Mouse (Mus musculus) right cerebral cortex, postnatal 10 days (tissue): ENCODE measurements around the gene Dnah1.
A peak's percentile ranks its signal among the peaks of the same experiment; 100 is the strongest.

Source experiments
- DNase-seq, 2 experiments: peaks; one replicate each; pipeline ENCODE4 v3.0.0; 2021; ENCODE audit warnings: low spot score in 2 of 2

Dnah1 gene

DNA sequence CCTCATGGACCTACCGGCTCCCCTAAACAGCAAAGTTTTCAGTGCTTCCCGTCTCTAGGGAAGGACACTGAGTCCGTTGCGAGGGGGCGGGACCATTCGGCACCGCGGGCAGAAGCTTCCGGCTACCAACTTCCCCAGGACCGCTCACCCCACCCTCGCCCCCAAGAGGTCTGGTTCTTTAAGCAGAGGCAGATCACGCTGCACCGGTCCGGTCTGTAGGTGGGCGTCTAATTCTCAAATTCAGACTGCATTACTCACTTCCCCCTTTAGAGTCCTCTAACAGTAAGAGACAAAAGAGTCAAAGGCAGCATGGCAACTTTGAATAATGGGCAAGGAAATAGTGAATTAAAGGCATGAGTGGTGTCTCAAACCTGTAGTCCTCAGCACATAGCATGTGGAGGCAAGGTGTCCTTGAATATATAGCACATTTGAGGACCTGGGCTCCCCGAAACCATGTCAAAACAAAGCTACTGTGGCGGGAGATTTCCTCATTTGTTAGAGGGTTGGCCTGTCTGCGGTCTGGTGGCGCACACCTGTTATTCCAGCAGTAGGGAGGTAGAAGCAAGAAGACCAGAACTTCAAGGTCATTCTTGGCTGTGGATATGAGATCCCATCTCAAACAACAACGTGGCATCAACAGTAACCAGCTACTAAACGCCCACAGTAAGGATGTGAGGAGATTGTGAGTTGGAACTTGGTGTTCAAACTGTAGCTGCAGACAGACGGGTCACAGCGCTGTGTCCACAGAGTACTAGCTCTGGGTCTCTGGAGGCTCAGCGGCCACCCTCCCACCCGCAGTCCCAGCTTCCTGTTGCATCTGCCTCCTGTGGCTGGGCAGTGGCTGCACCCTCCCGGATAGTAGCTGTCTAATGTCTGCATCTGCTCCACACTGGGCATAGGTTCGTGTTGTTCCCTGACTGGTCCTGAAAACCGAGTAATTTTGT lies at the start of gene Dnah1:
TSS of gene Dnah1 (minus strand) at position 48 of the 944 bp plus-strand sequence.
- peak; percentile 38 to 59 for DNase-seq

GRCm38 (mm10) chr14:31369377-31369776 lies 45.7 kb upstream of the Dnah1 start:
- DNase-seq = no peak

DNA sequence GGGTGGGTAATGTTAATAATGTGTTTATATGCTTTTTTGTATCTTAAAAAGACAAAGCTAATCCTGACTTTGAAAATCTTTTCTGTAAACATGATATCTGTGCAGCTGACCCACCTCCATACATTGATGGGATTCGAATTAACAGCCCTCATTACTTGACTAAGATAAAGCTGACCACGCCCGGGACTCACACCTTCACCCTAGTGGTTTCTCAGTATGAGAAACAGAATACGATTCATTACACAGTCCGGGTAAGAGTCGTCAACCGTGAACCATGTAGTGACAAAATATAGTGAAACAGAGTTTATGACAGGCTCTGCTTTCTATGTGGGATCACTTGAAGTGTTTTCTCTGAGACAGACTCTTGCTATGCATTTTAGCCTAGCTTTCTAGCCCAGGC lies 44.3 kb upstream of the Dnah1 start:
- no peak for DNase-seq

DNA sequence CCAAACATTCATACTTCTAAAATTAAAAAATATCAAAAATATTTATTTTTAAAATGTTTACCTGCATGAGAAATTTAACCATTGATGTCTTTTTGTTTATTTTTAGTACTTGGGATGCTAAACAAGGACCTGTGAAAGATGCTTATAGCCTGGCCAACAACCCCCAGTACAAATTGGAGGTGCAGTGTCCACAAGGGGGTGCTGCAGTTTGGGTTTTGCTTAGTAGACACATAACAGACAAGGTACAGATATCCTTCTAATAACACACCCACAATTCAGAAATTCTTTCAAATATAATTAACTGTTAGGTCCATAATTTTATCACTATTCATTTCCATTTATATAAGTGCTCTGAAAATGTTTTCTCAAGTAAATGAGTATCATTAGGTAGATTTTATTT lies 41.7 kb upstream of the Dnah1 start:
- DNase-seq = peak in 1 of 2 experiments; percentile 78

DNA sequence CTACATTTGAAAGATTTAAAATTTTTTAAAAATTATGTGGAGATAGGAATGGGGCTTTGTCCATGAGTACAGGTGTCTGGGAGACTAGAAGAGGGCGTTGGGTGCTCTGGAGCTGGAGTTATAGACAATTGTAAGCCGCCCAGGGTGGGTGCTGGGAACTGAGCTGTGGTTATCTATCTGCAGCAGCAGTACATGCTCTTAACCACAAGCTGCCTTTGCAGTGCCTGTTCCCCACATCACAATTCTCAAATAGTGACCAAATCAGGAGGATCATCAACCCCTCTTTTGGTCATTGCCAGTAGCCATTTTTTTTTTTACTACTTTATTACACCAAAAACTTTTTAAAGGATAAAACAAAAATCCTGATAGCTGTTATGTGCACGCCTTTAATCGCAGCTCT lies 40.9 kb upstream of the Dnah1 start:
- DNase-seq = no peak

DNA sequence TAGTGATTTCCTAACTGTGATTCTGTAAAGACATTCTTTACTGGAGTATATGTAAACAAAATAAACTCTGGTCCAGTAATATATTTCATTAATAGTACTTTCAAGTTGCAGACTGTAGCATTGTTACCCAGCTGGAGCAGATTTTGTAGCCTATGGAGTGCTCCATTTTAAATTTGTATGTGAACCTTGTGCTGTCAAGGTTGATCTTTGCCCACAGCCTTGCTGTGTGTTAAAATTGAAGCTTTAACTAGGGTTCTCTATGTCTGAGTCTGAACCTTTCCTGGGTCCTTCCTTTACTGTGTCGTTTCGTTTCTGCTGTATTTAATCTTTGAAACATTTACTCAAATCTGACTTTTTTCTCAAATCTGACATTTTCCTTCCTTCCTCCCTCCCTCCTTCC lies 38.5 kb upstream of the Dnah1 start:
- DNase-seq = no peak

DNA sequence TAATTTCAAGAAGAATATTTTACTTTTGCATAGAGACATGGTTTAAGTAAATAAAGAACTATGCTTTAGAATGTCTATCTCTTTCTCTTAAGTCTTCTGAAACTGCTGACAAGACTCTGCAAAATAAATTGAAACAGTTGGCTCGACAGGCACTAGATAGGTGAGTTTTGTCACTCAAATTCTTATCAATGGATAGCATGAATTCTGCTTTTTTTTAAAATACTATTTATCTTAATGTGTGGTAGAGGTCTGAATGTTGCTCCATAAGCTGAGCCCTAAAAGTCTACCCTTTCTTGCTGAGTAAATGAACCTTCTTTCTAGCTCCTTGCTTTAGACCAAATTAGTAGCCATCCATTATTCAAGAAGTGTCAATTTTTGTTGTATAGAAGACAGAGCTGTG lies 21.7 kb upstream of the Dnah1 start:
- DNase-seq = no peak

- no peak for DNase-seq
These were observed 19.5 kb upstream of the Dnah1 start for GRCm38 (mm10) chr14:31343241-31343640.

- no peak for DNase-seq
These were observed 14.3 kb upstream of the Dnah1 start for GRCm38 (mm10) chr14:31337947-31338346.

- no peak for DNase-seq
These were observed 13.7 kb upstream of the Dnah1 start for GRCm38 (mm10) chr14:31337406-31337805.

GRCm38 (mm10) chr14:31336369-31337155 lies 12.9 kb upstream of the Dnah1 start, which contains the start of gene Capn7:
Gene Capn7 (plus strand): TSS chr14:31336638.
- peak; percentile 98 to 99 for DNase-seq

- no peak for DNase-seq
These were observed 12.1 kb upstream of the Dnah1 start for GRCm38 (mm10) chr14:31335765-31336164.

DNA sequence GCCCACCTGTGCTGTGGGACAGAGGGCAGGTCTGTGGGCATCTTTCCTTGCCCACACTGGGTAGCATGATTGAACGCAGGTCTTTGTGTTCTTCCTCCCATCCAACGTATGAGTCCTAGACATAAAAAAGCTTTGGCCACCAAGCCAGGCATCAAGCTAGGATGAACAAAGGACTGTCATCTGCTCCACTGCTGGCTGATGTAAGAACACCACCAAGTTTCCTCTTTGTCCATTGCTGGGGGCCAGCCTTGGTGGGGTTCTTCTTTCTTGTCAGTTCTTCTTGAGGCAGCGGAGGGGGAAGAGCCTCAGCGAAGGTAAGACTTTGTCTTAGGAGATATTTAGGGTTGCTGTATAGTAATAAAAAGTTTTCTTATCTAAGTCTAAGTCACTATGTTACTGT lies 7.3 kb upstream of the Dnah1 start:
- no peak for DNase-seq

DNA sequence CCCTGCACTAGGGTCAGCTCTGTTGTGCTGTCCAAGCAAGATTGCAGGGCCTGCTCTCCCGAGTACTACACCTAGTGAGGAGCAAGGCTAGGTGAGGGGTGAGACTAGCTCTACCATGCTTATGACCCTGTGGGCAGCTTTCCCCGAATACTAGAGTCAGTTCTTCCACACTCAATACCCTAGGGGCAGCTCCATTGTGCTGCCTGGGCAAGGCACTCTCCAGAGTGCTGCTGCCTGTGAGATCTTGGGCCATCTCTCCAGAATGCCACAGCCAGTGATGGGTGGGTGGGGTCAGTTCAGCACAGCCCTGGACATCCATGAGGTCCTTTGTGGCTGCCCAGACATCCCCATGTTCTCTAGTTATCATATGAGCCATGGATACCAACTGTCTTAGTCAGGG lies 6.0 kb upstream of the Dnah1 start:
- no peak for DNase-seq

GRCm38 (mm10) chr14:31327681-31328080 lies 4.0 kb upstream of the Dnah1 start:
- DNase-seq = no peak

GRCm38 (mm10) chr14:31327196-31327595 lies 3.5 kb upstream of the Dnah1 start:
- DNase-seq = no peak

- DNase-seq = no peak
These were observed 3.1 kb upstream of the Dnah1 start for GRCm38 (mm10) chr14:31326770-31327169.

- DNase-seq = no peak
These were observed 1.9 kb upstream of the Dnah1 start for GRCm38 (mm10) chr14:31325551-31325950.

DNA sequence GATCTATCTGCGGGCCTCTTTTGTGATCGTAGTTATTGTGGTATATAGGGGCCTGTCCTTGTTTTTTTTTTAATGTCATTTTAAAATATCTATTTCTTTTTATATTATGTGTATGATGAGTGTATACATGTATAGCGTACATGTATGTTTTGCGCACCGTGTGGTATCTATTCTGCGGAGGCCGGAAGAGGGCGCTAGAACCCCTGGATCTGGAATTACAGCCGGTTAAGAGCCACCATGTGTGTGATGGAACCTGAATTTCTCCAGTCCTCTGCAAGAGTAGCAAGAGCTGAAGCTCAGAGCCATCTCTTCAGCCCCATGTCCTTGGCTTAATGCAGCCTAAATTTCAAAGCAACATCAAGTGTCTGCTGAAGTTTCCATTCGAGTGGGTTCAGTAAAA lies 1.2 kb upstream of the Dnah1 start:
- no peak for DNase-seq

DNA sequence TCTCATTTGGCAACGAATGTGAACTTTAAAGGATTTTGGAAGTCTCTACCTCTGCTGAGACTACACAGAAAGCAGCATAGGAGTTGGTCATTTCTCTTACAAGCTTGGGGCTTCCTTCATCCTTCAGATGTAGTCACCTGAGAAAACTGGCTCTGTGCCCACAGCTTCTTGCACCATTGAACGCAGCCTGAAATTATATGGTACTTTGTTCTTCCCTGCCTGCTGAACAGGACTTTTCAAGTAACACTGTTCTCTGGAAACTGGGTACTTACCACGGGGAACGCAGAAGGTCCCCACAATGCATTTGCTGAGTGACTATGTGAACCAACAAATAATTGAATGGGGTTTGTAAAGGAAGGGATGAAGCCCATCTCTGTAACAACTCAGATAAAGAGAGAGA lies 507 bp downstream of the Dnah1 start:
- no peak for DNase-seq

GRCm38 (mm10) chr14:31322191-31322590 lies 1.5 kb downstream of the Dnah1 start:
- no peak for DNase-seq

DNA sequence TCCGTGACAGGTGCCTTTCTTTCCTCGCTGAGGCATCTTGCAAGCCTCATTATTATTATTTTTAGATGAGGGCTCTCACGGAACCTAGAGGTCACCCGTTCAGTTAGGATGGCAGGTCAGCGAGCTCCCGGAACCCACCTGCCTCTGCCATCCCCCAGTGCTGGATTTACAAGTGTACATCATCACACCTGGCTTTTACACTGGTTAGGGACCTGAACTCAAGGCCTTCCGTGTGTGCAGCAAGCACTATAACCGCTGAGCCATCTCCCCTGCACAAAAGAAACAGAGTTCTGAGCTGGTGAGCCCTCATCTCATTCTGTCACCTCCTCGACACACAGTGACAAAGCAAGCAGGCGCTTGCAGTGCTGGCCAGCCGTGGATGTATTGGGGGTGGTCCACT lies 2.5 kb downstream of the Dnah1 start:
- no peak for DNase-seq

DNA sequence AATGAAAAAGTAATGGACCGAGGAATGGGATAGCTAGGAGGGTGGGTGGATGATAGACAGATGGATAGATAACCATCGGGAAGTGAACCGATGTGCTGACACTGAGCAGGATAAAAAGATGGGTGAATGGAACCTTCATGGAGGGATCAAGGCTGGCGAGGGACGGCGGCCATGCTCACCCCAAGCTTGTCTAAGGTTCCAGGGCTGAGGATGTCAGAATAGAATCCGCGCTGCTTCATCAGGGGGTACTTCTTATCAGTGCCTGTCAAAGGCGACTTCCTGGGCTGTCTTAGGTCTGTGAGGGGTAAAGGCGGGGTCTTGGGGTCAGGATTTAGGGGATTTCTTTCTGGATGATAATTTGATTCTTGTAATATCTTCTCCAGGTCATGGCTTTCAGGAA lies 4.2 kb downstream of the Dnah1 start:
- DNase-seq = no peak
